Mouse (Mus musculus): Measurements from ENCODE around the gene Rnf141. TPM values are rescaled to one million over a fixed set of nuclear protein-coding genes. Genes with fewer than 3 reads are reported as not detected.

Gene Rnf141
- polyA plus RNA-seq, 1 experiment from 2014 or later: 35.8 TPM

GRCm38 (mm10) chr7:110792201-110792600, 52.1 kb downstream of the Rnf141 start:
- Histone ChIP-seq H3K27me3 (replicated peaks) (no peaks in the 10 kb centered on the region), H3K4me2 (no peak overlapping the region), H3K27ac (replicated peaks) (no peak overlapping the region), H3K4me1 (no peaks in the 10 kb centered on the region), H3K36me3 (no peaks in the 10 kb centered on the region), H3K9me3 (replicated peaks) (no peaks in the 10 kb centered on the region), H3K9ac (replicated peaks) (no peak overlapping the region), H3K4me3 (replicated peaks) (no peak overlapping the region)
- no peak for ATAC-seq (ENCODE audit: low FRiP score)
- 93% methylated on average over 5 of the region's 5 CpGs for WGBS

- no peak overlapping the region for H3K4me2 ChIP-seq
- 78% methylated on average over 8 of the region's 8 CpGs for WGBS
- H3K4me3 ChIP-seq (replicated peaks): no peak overlapping the region
- H3K27ac ChIP-seq (replicated peaks): no peak overlapping the region
- no peaks in the 10 kb centered on the region for H3K9me3 ChIP-seq (replicated peaks)
- H3K36me3 ChIP-seq: no peaks in the 10 kb centered on the region
- H3K4me1 ChIP-seq: 0 out of 2 replicates have a peak, but pooled peaks cover 1% of the 10 kb centered on the region
- ATAC-seq (ENCODE audit: low FRiP score): no peak
- no peak overlapping the region for H3K9ac ChIP-seq (replicated peaks)
- H3K27me3 ChIP-seq (replicated peaks): no peaks in the 10 kb centered on the region
Measured at GRCm38 (mm10) chr7:110790878-110791277, 53.4 kb downstream of the Rnf141 start.

- Histone ChIP-seq H3K27ac (replicated peaks) (no peak overlapping the region), H3K9ac (replicated peaks) (no peak overlapping the region), H3K4me3 (replicated peaks) (no peak overlapping the region), H3K27me3 (replicated peaks) (no peaks in the 10 kb centered on the region), H3K36me3 (no peaks in the 10 kb centered on the region), H3K9me3 (replicated peaks) (no peaks in the 10 kb centered on the region), H3K4me2 (no peak overlapping the region), H3K4me1 (0 out of 2 replicates have a peak, but pooled peaks cover 12% of the 10 kb centered on the region)
- ATAC-seq (ENCODE audit: low FRiP score): no peak
- WGBS: 79% methylated on average over 6 of the region's 6 CpGs
Measured at GRCm38 (mm10) chr7:110787310-110787709, 56.9 kb downstream of the Rnf141 start.

- H3K4me3 ChIP-seq (replicated peaks): no peak overlapping the region
- no peak for ATAC-seq (ENCODE audit: low FRiP score)
- 84% methylated on average over 3 of the region's 3 CpGs for WGBS
- H3K9ac ChIP-seq (replicated peaks): no peak overlapping the region
- H3K9me3 ChIP-seq (replicated peaks): no peaks in the 10 kb centered on the region
- H3K27me3 ChIP-seq (replicated peaks): no peaks in the 10 kb centered on the region
- H3K4me1 ChIP-seq: peaks cover 27% of the 10 kb centered on the region
- H3K4me2 ChIP-seq: no peak overlapping the region
- no peaks in the 10 kb centered on the region for H3K36me3 ChIP-seq
- no peak overlapping the region for H3K27ac ChIP-seq (replicated peaks)
Measured at GRCm38 (mm10) chr7:110785741-110786146, 58.5 kb downstream of the Rnf141 start.

- Histone ChIP-seq H3K4me1 (peaks cover 35% of the 10 kb centered on the region), H3K4me3 (replicated peaks) (no peak overlapping the region), H3K27ac (replicated peaks) (no peak overlapping the region), H3K9ac (replicated peaks) (no peak overlapping the region), H3K9me3 (replicated peaks) (no peaks in the 10 kb centered on the region), H3K27me3 (replicated peaks) (no peaks in the 10 kb centered on the region), H3K4me2 (no peak overlapping the region), H3K36me3 (no peaks in the 10 kb centered on the region)
- WGBS: 75% methylated on average over 8 of the region's 8 CpGs
- no peak for ATAC-seq (ENCODE audit: low FRiP score)
Measured at GRCm38 (mm10) chr7:110784965-110785364, 59.3 kb downstream of the Rnf141 start.

- 55% methylated on average over 10 of the region's 10 CpGs for WGBS
- Histone ChIP-seq H3K4me2 (no peak overlapping the region), H3K36me3 (no peaks in the 10 kb centered on the region), H3K9ac (replicated peaks) (no peak overlapping the region), H3K9me3 (replicated peaks) (no peaks in the 10 kb centered on the region), H3K4me1 (peaks cover 37% of the 10 kb centered on the region), H3K27me3 (replicated peaks) (no peaks in the 10 kb centered on the region), H3K4me3 (replicated peaks) (no peak overlapping the region), H3K27ac (replicated peaks) (no peak overlapping the region)
- ATAC-seq (ENCODE audit: low FRiP score): no peak
Measured at GRCm38 (mm10) chr7:110782845-110783478, 61.3 kb downstream of the Rnf141 start.

GRCm38 (mm10) chr7:110782135-110782534, 62.1 kb downstream of the Rnf141 start:
- Histone ChIP-seq H3K36me3 (no peaks in the 10 kb centered on the region), H3K4me1 (peaks cover 37% of the 10 kb centered on the region), H3K27ac (replicated peaks) (peak overlapping the region; percentile 71), H3K9me3 (replicated peaks) (no peaks in the 10 kb centered on the region), H3K27me3 (replicated peaks) (no peaks in the 10 kb centered on the region), H3K4me3 (replicated peaks) (no peak overlapping the region), H3K4me2 (no peak overlapping the region), H3K9ac (replicated peaks) (no peak overlapping the region)
- 67% methylated on average over 7 of the region's 7 CpGs for whole genome bisulfite sequencing
- ATAC-seq (ENCODE audit: low FRiP score): no peak

- Histone ChIP-seq H3K4me2 (no peak overlapping the region), H3K36me3 (no peaks in the 10 kb centered on the region), H3K9ac (replicated peaks) (no peak overlapping the region), H3K4me1 (peaks cover 37% of the 10 kb centered on the region), H3K27ac (replicated peaks) (peak overlapping the region; percentile 71), H3K9me3 (replicated peaks) (no peaks in the 10 kb centered on the region), H3K4me3 (replicated peaks) (no peak overlapping the region), H3K27me3 (replicated peaks) (no peaks in the 10 kb centered on the region)
- ATAC-seq (ENCODE audit: low FRiP score): peak; percentile 45
- 57% methylated on average over 2 of the region's 2 CpGs for WGBS
Measured at GRCm38 (mm10) chr7:110781231-110781711, 63.0 kb downstream of the Rnf141 start.

- Histone ChIP-seq H3K36me3 (no peaks in the 10 kb centered on the region), H3K4me2 (no peak overlapping the region), H3K27ac (replicated peaks) (peak overlapping the region; percentile 65), H3K9me3 (replicated peaks) (no peaks in the 10 kb centered on the region), H3K27me3 (replicated peaks) (no peaks in the 10 kb centered on the region), H3K9ac (replicated peaks) (no peak overlapping the region), H3K4me3 (replicated peaks) (no peak overlapping the region), H3K4me1 (peaks cover 32% of the 10 kb centered on the region)
- WGBS: 81% methylated on average over 4 of the region's 4 CpGs
- ATAC-seq (ENCODE audit: low FRiP score): no peak
Measured at GRCm38 (mm10) chr7:110780520-110780919, 63.7 kb downstream of the Rnf141 start.

- H3K4me1 ChIP-seq: peaks cover 30% of the 10 kb centered on the region
- H3K27ac ChIP-seq (replicated peaks): peak overlapping the region; percentile 65
- H3K36me3 ChIP-seq: no peaks in the 10 kb centered on the region
- ATAC-seq (ENCODE audit: low FRiP score): peak; percentile 36; the same call in 1 of the 2 replicates
- H3K9ac ChIP-seq (replicated peaks): no peak overlapping the region
- no peaks in the 10 kb centered on the region for H3K27me3 ChIP-seq (replicated peaks)
- WGBS: 70% methylated on average over 8 of the region's 8 CpGs
- no peak overlapping the region for H3K4me3 ChIP-seq (replicated peaks)
- no peak overlapping the region for H3K4me2 ChIP-seq
- no peaks in the 10 kb centered on the region for H3K9me3 ChIP-seq (replicated peaks)
Measured at GRCm38 (mm10) chr7:110779605-110780111, 64.6 kb downstream of the Rnf141 start.

- H3K9ac ChIP-seq (replicated peaks): no peak overlapping the region
- no peak overlapping the region for H3K4me2 ChIP-seq
- no peak for ATAC-seq (ENCODE audit: low FRiP score)
- H3K9me3 ChIP-seq (replicated peaks): no peaks in the 10 kb centered on the region
- H3K4me1 ChIP-seq: peaks cover 35% of the 10 kb centered on the region
- H3K36me3 ChIP-seq: no peaks in the 10 kb centered on the region
- peak overlapping the region; percentile 23; the same call in 1 of the 2 replicates for H3K27ac ChIP-seq (replicated peaks)
- WGBS: 94% methylated on average over 7 of the region's 7 CpGs
- H3K4me3 ChIP-seq (replicated peaks): no peak overlapping the region
- no peaks in the 10 kb centered on the region for H3K27me3 ChIP-seq (replicated peaks)
Measured at GRCm38 (mm10) chr7:110778933-110779332, 65.3 kb downstream of the Rnf141 start.

Measured in neural tube, embryonic 15.5 days (tissue).